Mouse (Mus musculus) lung, postnatal 0 days (tissue): Measurements from ENCODE around the gene Olfr812. TPM values are rescaled to one million over a fixed set of nuclear protein-coding genes. Genes with fewer than 3 reads are reported as not detected.
"Not testable (repeated sequence)": the region's sequence is repeated elsewhere in the genome, so short reads cannot be mapped to it uniquely, and the experiment has no call there.

Source experiments
- ATAC-seq: fragments of 200-750 bp; cut with Nextera tagmentation; 2 replicates; pipeline ENCODE4 v1.8.0; 2017; ENCODE audit warnings: moderate library complexity
- DNase-seq: peaks from one replicate; pipeline ENCODE4 v3.0.0-alpha.2; 2016; ENCODE audit warnings: low spot score
- H3K27ac ChIP-seq: fragments of 300-500 bp; sonication (generic); 2 replicates; pipeline ENCODE4 v1.5.1; 2014; ENCODE audit warnings: antibody characterized with exemption, mild to moderate bottlenecking, low read length, mixed read lengths
- H3K27me3 ChIP-seq: fragments of 300-500 bp; sonication (generic); replicated peaks from 2 replicates; pipeline ENCODE4 v1.6.1; 2014; ENCODE audit warnings: low read length, mixed read lengths; ENCODE audit not compliant: insufficient read depth
- H3K36me3 ChIP-seq: fragments of 300-500 bp; sonication (generic); 2 replicates; pipeline ENCODE4 v1.6.1; 2014; ENCODE audit warnings: low read length, mixed read lengths; ENCODE audit not compliant: insufficient read depth
- H3K4me1 ChIP-seq: fragments of 300-500 bp; sonication (generic); 2 replicates; pipeline ENCODE4 v1.6.1; 2014; ENCODE audit warnings: antibody characterized with exemption, low read depth, low read length, mixed read lengths; ENCODE audit not compliant: insufficient read depth
- H3K4me2 ChIP-seq: fragments of 300-500 bp; sonication (generic); replicated peaks from 2 replicates; pipeline ENCODE4 v1.6.1; 2014; ENCODE audit warnings: low read depth, mild to moderate bottlenecking, low read length, moderate library complexity, mixed read lengths
- H3K4me3 ChIP-seq: fragments of 300-500 bp; sonication (generic); 2 replicates; pipeline ENCODE4 v1.5.1; 2014; ENCODE audit warnings: low read depth, low read length
- H3K9ac ChIP-seq: fragments of 300-500 bp; sonication (generic); replicated peaks from 2 replicates; pipeline ENCODE4 v1.6.1; 2014; ENCODE audit warnings: low read depth, mild to moderate bottlenecking
- H3K9me3 ChIP-seq: fragments of 300-500 bp; sonication (generic); 2 replicates; pipeline ENCODE4 v1.6.1; 2016; ENCODE audit warnings: low read length, mixed read lengths
- CTCF ChIP-seq: IDR thresholded peaks from 2 replicates; pipeline ENCODE4 v1.5.1; 2016; ENCODE audit warnings: antibody characterized with exemption, mild to moderate bottlenecking
- EP300 ChIP-seq: IDR thresholded peaks from 2 replicates; pipeline ENCODE4 v1.6.1; 2016; ENCODE audit warnings: antibody characterized with exemption, mild to moderate bottlenecking, control low read depth
- WGBS: fragments of 180-500 bp; shearing (Covaris S2); extraction: QIAGEN DNeasy Blood & Tissue Kit; methylation state at CpG from one replicate; pipeline ENCODE4 v1.1.7; 2014; 5-methylcytosine and 5-hydroxymethylcytosine counted together
- polyA plus RNA-seq: library from polyadenylated mRNA; unstranded; fragments of >200 nt; fragmentation: Nextera tagmentation; extraction: Ambion mirVana; gene quantifications from 2 replicates; pipeline ENCODE4 v1.2.1, GENCODE M21; 2015

Olfr812 gene
- not detected in 2 replicates for polyA plus RNA-seq

GRCm38 (mm10) chr10:129845994-129846393, at the start of gene Olfr812:
TSS of gene Olfr812 (minus strand) at chr10:129846094.
- WGBS = 27% methylated on average over 1 of the region's 1 CpGs
- Histone ChIP-seq H3K27ac (no peak within 1 kb of the TSS), H3K9ac (no peak within 1 kb of the TSS), H3K9me3 (no peaks in the 10 kb centered on the region), H3K4me3 (no peak within 1 kb of the TSS), H3K4me1 (no peaks in the 10 kb centered on the region), H3K36me3 (no peaks in the 10 kb centered on the region), H3K27me3 (no peaks in the 10 kb centered on the region), H3K4me2 (no peak within 1 kb of the TSS)
- TF ChIP-seq CTCF = no peak
- no peak for TF ChIP-seq EP300
- ATAC-seq = no peak
- DNase-seq = no peak

- no peak overlapping the region for H3K27ac ChIP-seq
- H3K4me3 ChIP-seq = no peak overlapping the region
- no peak overlapping the region for H3K9ac ChIP-seq
- no peaks in the 10 kb centered on the region for H3K36me3 ChIP-seq
- ATAC-seq = no peak
- 89% methylated on average over 7 of the region's 7 CpGs for WGBS
- TF ChIP-seq CTCF = no peak
- TF ChIP-seq EP300 = no peak
- H3K27me3 ChIP-seq = no peaks in the 10 kb centered on the region
- no peak for DNase-seq
- H3K9me3 ChIP-seq = no peaks in the 10 kb centered on the region
- H3K4me2 ChIP-seq = no peak overlapping the region
- no peaks in the 10 kb centered on the region for H3K4me1 ChIP-seq
Measured at GRCm38 (mm10) chr10:129885934-129886333, 40.0 kb upstream of the Olfr812 start.

- DNase-seq, ATAC-seq, H3K27ac ChIP-seq, H3K27me3 ChIP-seq, H3K4me1 ChIP-seq, H3K9me3 ChIP-seq, H3K36me3 ChIP-seq, H3K4me3 ChIP-seq, H3K4me2 ChIP-seq, H3K9ac ChIP-seq: not testable (repeated sequence)
- 64% methylated on average over 6 of the region's 6 CpGs for WGBS
Measured at GRCm38 (mm10) chr10:129885496-129885895, 39.6 kb upstream of the Olfr812 start.

- H3K9ac ChIP-seq, H3K36me3 ChIP-seq, H3K27me3 ChIP-seq, H3K27ac ChIP-seq, H3K4me1 ChIP-seq, H3K4me3 ChIP-seq, H3K9me3 ChIP-seq, ATAC-seq, DNase-seq, H3K4me2 ChIP-seq: not testable (repeated sequence)
- no CpG with 5 or more reads among the region's 1 CpGs for WGBS
Measured at GRCm38 (mm10) chr10:129879751-129880150, 33.9 kb upstream of the Olfr812 start, which contains the start of gene Olfr814. TSS of gene Olfr814 (minus strand) at chr10:129879851.

- TF ChIP-seq EP300 (no peak), CTCF (no peak)
- no peak for DNase-seq
Measured at GRCm38 (mm10) chr10:129855067-129855466, 9.2 kb upstream of the Olfr812 start, which contains the start of gene Olfr813. TSS of gene Olfr813 (plus strand) at chr10:129855367.

GRCm38 (mm10) chr10:129847343-129847742, 1.4 kb upstream of the Olfr812 start:
- H3K27me3 ChIP-seq = no peaks in the 10 kb centered on the region
- H3K4me1 ChIP-seq = no peaks in the 10 kb centered on the region
- TF ChIP-seq EP300 = no peak
- TF ChIP-seq CTCF = no peak
- H3K4me3 ChIP-seq = no peak overlapping the region
- no peaks in the 10 kb centered on the region for H3K9me3 ChIP-seq
- DNase-seq (no peak), ATAC-seq (no peak)
- no peak overlapping the region for H3K4me2 ChIP-seq
- H3K36me3 ChIP-seq = no peaks in the 10 kb centered on the region
- no peak overlapping the region for H3K9ac ChIP-seq
- no peak overlapping the region for H3K27ac ChIP-seq
- 76% methylated on average over 1 of the region's 1 CpGs for WGBS

More at GRCm38 (mm10) chr10:129855067-129855466, 9.2 kb upstream of the Olfr812 start, which contains the start of gene Olfr813:
- Histone ChIP-seq H3K4me3 (no peak within 1 kb of the TSS), H3K9me3 (no peaks in the 10 kb centered on the region), H3K27me3 (no peaks in the 10 kb centered on the region), H3K27ac (no peak within 1 kb of the TSS), H3K36me3 (no peaks in the 10 kb centered on the region), H3K4me2 (no peak within 1 kb of the TSS), H3K9ac (no peak within 1 kb of the TSS), H3K4me1 (no peaks in the 10 kb centered on the region)
- no peak for ATAC-seq

- no peak within 1 kb of the TSS for H3K9ac ChIP-seq
- no peaks in the 10 kb centered on the region for H3K9me3 ChIP-seq
- ATAC-seq = no peak
- WGBS = 81% methylated on average over 4 of the region's 4 CpGs
- no peaks in the 10 kb centered on the region for H3K36me3 ChIP-seq
- no peak within 1 kb of the TSS for H3K27ac ChIP-seq
- no peaks in the 10 kb centered on the region for H3K4me1 ChIP-seq
- H3K4me2 ChIP-seq = no peak within 1 kb of the TSS
- no peak within 1 kb of the TSS for H3K4me3 ChIP-seq
- H3K27me3 ChIP-seq = no peaks in the 10 kb centered on the region
- TF ChIP-seq CTCF = no peak
- TF ChIP-seq EP300 = no peak
- no peak for DNase-seq
Measured at GRCm38 (mm10) chr10:129804296-129804695, 41.6 kb downstream of the Olfr812 start, which contains the start of gene Olfr811. TSS of gene Olfr811 (minus strand) at chr10:129804396.
